Mouse (Mus musculus): ENCODE measurements around the gene Snx6.
"Not testable (repeated sequence)": the region's sequence is repeated elsewhere in the genome, so short reads cannot be mapped to it uniquely, and the experiment has no call there.

The Snx6 gene

GRCm38 (mm10) chr12:54796516-54797195, 1.2 kb upstream of the Snx6 start:
- no peak for DNase-seq

DNA sequence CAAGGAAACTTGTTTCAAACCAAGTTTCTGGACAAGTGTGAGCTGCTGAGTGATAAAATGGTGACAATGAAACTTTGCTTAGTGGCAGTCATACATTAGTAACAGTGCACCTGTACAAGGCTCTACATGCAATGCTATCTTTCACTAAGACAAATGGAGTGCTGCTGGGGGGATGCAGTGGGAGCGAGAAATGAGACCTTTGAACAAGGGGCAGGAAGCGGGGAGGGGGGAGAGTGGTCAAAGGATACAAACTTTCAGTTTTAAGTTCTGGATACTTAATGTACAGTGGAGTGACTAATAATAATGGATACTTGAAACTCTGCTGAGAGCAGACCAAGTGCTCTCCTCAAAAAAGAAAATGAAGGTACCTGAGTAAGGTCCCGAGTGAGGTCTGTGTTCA, 1.1 kb downstream of the Snx6 start:
- DNase-seq = peak; percentile 34 to 37

GRCm38 (mm10) chr12:54791465-54791864, 4.0 kb downstream of the Snx6 start:
- peak; percentile 30 to 51 for DNase-seq

DNA sequence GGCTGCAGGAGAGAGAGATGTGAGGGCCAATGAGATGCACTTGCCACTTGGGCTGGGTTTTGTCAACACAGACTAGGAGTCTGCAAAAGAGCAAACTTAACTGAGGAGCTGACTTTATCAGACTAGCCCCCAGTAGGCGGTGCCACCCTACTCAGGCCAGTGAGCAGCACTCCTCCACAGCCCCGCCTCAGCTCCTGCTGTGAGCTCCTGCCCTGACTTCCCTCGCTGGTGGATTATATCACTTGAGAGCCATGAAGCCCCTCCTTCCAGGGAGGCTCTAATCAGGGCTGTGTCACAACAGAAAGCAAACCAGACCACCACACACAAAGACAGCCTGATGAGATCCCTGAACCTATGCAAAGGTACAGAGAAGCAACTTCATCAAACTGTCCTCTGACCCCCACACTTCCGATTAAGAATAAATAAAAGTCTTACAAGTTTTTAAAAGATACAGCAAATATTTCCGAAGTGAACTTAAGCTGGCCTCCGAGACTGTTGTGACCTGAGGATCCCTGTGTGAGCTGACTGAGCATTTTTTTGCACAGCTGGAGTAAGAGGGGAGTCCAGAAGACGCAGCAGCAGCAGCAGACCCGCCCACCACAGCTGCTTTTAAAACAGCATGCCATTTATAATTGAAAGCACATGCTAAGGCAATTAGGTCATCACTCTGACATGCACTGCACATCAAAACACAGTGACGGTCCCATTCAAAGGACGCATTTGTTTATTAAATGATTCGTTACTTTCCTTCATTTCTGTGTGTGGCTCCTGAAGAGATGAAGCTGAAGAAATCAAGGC, 6.0 kb downstream of the Snx6 start:
- peak; percentile 70 to 71 for DNase-seq

GRCm38 (mm10) chr12:54763624-54764023, 31.9 kb downstream of the Snx6 start:
- DNase-seq = peak in 1 of 2 experiments; percentile 19

GRCm38 (mm10) chr12:54760676-54761075, 34.8 kb downstream of the Snx6 start:
- no peak for DNase-seq

GRCm38 (mm10) chr12:54758846-54759245, 36.7 kb downstream of the Snx6 start:
- no peak for DNase-seq

GRCm38 (mm10) chr12:54748647-54749046, 46.9 kb downstream of the Snx6 start:
- DNase-seq = no peak

- DNase-seq = not testable (repeated sequence)
Measured at GRCm38 (mm10) chr12:54738661-54739243, 56.8 kb downstream of the Snx6 start.

GRCm38 (mm10) chr12:54737891-54738660, 57.4 kb downstream of the Snx6 start:
- DNase-seq = not testable (repeated sequence)

DNA sequence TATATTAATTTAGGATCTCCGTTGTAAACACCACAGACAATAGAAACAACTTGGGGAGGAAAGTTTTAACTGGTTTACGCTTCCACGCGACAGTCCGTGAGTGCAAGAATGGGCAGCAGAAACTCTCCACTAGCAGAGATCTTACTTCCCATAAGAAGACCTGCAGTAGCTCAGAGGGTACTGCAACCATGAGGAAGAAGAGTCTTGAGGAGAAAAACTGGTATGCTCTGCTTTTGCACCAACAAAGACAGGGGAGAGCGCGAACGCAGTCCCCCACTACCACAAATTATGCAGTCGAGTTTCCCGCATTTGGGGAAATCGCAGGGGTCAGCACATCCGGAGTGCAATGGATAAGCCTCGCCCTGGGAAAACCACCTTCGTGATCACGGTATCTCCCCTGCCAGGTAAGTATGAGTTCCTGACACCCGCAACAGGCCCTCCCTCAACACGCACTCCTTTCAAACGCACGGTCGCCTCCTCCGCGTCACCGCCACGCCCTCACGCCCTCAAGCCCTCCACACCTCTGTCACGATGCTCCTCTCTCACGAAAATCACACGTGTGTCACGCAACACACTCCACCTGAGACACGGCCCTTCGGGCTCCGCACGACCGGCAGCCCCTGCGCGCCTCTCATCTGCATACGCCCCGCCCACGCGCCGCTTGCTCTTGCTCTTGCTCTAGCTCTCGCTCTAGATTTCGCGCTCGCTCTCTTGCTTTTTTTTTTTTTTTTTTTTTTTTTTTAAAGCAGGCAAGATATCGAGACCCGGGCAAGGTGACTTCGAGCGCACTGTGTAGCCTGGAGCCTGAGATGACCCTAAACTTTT, 61.0 kb downstream of the Snx6 start:
- DNase-seq = peak; percentile 41 to 57

GRCm38 (mm10) chr12:54729140-54730059, 66.1 kb downstream of the Snx6 start:
- not testable (repeated sequence) for DNase-seq

DNA sequence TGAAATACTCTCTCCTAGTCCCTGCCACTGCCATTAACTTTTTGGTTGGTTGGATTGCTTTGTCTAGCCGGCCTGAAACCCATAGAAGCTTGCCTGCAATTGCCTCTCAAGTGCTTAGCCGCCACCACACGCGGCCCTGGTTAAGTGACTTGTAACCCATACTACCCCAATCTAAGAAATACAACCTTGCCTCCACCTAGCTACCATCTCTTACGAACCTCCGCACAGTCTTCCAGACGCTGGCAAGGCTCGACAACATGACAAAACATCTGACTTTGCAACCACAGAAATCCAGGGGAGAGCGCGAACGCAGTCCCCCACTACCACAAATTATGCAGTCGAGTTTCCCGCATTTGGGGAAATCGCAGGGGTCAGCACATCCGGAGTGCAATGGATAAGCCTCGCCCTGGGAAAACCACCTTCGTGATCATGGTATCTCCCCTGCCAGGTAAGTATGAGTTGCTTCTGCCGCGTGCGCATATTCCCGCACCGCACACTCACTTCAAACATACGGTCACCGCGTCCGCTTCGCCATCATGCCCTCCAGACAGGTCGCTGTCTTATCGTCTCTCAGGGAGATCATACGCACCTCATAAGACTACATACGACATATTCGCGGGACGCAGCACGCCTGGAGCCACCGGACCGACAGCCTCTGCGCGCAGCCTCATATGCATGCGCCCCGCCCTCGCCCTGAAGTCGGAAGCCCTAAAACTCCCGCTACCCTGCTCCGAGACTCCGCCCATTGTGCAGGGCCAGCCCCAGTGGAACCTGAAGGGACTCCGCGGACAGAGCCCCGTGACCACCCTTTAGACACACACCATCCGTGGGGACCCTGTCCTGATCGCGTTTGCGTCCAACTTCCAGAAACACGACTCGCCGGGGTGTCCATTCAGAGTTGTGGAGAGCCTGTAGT, 76.4 kb downstream of the Snx6 start:
- DNase-seq = not testable (repeated sequence)

DNA sequence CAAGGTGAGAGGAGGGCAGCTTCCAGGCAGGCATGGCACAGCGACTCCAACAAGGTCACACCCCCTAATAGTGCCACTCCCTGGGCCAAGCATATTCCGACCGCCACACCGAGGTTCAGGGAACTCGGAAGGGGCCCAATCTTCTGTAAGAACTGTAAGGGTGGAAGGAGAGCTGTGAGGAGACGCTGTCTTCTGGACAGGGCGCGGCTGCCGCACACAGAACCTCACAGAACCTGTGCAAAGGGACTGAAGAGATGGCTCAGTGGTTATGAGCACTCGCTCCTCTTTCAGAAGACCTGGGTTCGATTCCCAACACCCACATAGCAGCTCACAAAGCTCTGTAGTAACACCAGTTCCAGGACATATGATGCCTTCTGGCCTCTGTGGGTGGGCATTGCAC, 78.0 kb downstream of the Snx6 start:
- DNase-seq = not testable (repeated sequence)

DNA sequence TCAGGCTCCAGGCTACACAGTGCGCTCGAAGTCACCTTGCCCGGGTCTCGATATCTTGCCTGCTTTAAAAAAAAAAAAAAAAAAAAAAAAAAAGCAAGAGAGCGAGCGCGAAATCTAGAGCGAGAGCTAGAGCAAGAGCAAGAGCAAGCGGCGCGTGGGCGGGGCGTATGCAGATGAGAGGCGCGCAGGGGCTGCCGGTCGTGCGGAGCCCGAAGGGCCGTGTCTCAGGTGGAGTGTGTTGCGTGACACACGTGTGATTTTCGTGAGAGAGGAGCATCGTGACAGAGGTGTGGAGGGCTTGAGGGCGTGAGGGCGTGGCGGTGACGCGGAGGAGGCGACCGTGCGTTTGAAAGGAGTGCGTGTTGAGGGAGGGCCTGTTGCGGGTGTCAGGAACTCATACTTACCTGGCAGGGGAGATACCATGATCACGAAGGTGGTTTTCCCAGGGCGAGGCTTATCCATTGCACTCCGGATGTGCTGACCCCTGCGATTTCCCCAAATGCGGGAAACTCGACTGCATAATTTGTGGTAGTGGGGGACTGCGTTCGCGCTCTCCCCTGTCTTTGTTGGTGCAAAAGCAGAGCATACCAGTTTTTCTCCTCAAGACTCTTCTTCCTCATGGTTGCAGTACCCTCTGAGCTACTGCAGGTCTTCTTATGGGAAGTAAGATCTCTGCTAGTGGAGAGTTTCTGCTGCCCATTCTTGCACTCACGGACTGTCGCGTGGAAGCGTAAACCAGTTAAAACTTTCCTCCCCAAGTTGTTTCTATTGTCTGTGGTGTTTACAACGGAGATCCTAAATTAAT, 81.5 kb downstream of the Snx6 start:
- DNase-seq = peak; percentile 54 to 59

GRCm38 (mm10) chr12:54710494-54710879, 85.0 kb downstream of the Snx6 start:
- not testable (repeated sequence) for DNase-seq

DNA sequence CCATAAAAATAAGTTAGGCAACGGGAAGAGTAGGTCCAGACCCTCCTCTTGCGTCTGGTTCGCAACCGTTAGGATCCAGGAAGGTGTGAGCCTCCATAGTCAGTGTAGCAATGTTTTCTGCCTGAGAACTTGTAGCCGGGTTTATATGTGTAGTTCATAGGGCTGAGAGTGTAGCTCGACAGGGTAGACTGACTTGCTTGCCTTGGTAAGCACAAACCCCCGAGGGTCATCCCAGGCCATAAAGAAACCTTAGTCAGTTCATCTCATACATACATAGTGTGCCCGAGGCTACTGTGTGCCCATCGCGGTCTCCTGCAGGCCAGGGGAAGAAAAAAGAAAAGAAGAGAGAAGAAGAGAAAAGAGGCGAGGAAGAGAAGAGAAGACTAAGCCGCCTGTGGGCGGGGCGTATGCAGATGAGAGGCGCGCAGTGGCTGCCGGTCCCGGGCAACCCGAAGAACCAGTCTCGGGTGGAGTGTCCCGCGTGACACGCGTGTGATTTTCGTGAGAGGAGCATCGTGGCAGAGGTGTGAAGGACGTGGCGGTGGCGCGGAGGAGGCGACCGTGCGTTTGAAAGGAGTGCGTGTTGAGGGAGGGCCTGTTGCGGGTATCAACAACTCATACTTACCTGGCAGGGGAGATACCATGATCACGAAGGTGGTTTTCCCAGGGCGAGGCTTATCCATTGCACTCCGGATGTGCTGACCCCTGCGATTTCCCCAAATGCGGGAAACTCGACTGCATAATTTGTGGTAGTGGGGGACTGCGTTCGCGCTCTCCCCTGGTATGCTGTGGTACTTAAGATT, 85.6 kb downstream of the Snx6 start:
- DNase-seq = not testable (repeated sequence)

DNA sequence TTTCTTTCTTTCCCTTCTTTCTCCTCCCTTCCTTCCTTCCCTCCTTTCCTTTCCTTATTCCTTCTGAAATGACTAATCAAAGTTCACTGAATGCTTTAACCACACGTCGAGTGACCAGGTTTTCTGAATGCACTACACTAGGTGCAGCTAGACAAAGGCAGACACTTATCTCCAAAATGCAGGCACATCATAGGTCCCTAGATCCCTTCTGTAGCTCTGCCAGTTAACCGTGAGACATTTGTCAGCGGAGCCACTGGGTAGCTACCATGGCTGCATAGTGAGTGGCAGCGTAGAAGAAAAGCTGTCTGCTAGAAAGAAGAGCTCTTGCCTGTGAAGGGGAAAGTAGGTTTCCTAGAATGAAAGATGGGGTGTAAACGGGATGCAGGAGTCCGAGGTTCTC, 96.1 kb downstream of the Snx6 start:
- DNase-seq = no peak
